Mouse (Mus musculus) kidney, adult 2 months (tissue): ENCODE measurements around the gene Rps6ka4.

ENCODE experiments used
- CTCF ChIP-seq: fragments of 200-500 bp; conservative IDR thresholded peaks from 2 replicates; pipeline ENCODE4 v1.5.1; 2011; ENCODE audit warnings: low read depth, mild to moderate bottlenecking, control low read depth, low read length, moderate library complexity, mixed read lengths; ENCODE audit not compliant: insufficient read depth, insufficient read length
- POLR2A ChIP-seq: fragments of 200-500 bp; IDR thresholded peaks from one replicate; pipeline ENCODE4 v1.6.1; 2011; ENCODE audit warnings: low read depth, low read length, control low read depth

GRCm38 (mm10) chr19:6872701-6873100, 32.3 kb upstream of the Rps6ka4 start:
- no peak for TF ChIP-seq CTCF
- TF ChIP-seq POLR2A = no peak
